Mouse (Mus musculus) heart, embryonic 11.5 days (tissue): ENCODE data around the gene Samd4. TPM values are rescaled to one million over a fixed set of nuclear protein-coding genes. Genes with fewer than 3 reads are reported as not detected.

Experiments
- ATAC-seq: fragments of 200-750 bp; cut with Nextera tagmentation; replicated peaks from 2 replicates; pipeline ENCODE4 v1.8.0; 2017; ENCODE audit warnings: moderate library complexity; ENCODE audit not compliant: insufficient number of reproducible peaks, low FRiP score, low TSS enrichment
- H3K27ac ChIP-seq: fragments of 300-500 bp; sonication (generic); 2 replicates; pipeline ENCODE4 v1.5.1; 2014; ENCODE audit warnings: mild to moderate bottlenecking, low read depth, low read length
- H3K27me3 ChIP-seq: fragments of 300-500 bp; sonication (generic); 2 replicates; pipeline ENCODE4 v1.6.1; 2014; ENCODE audit warnings: mild to moderate bottlenecking, low read length, mixed read lengths; ENCODE audit not compliant: control insufficient read depth, insufficient read depth
- H3K36me3 ChIP-seq: fragments of 300-500 bp; sonication (generic); 2 replicates; pipeline ENCODE4 v1.6.1; 2014; ENCODE audit warnings: mild to moderate bottlenecking, low read length, moderate library complexity, mixed read lengths; ENCODE audit not compliant: control insufficient read depth, insufficient read depth
- H3K4me1 ChIP-seq: fragments of 300-500 bp; sonication (generic); 2 replicates; pipeline ENCODE4 v1.6.1; 2014; ENCODE audit warnings: low read length; ENCODE audit not compliant: control insufficient read depth, insufficient read depth
- H3K4me2 ChIP-seq: fragments of 300-500 bp; sonication (generic); 2 replicates; pipeline ENCODE4 v1.6.1; 2014; ENCODE audit warnings: mild to moderate bottlenecking, moderate library complexity
- H3K4me3 ChIP-seq: fragments of 300-500 bp; sonication (generic); 2 replicates; pipeline ENCODE4 v1.5.1; 2014; ENCODE audit warnings: low read depth, low read length
- H3K9ac ChIP-seq: fragments of 300-500 bp; sonication (generic); 2 replicates; pipeline ENCODE4 v1.6.1; 2014; ENCODE audit warnings: mild to moderate bottlenecking, low read depth, low read length, moderate library complexity
- H3K9me3 ChIP-seq: fragments of 300-500 bp; sonication (generic); replicated peaks from 2 replicates; pipeline ENCODE4 v1.6.1; 2016; ENCODE audit warnings: low read length; ENCODE audit not compliant: control insufficient read depth
- WGBS: fragments of 180-500 bp; shearing (Covaris S2); extraction: QIAGEN DNeasy Blood & Tissue Kit; methylation state at CpG from one replicate; pipeline ENCODE4 v1.1.7; 2014; ENCODE audit not compliant: insufficient replicate concordance; 5-methylcytosine and 5-hydroxymethylcytosine counted together
- polyA plus RNA-seq: library from polyadenylated mRNA; unstranded; fragments of >200 nt; fragmentation: Nextera tagmentation; extraction: Ambion mirVana; gene quantifications from 2 replicates; pipeline ENCODE4 v1.2.1, GENCODE M21; 2014

The Samd4 gene
- polyA plus RNA-seq, 1 experiment from 2014 or later: 13.1 TPM

DNA sequence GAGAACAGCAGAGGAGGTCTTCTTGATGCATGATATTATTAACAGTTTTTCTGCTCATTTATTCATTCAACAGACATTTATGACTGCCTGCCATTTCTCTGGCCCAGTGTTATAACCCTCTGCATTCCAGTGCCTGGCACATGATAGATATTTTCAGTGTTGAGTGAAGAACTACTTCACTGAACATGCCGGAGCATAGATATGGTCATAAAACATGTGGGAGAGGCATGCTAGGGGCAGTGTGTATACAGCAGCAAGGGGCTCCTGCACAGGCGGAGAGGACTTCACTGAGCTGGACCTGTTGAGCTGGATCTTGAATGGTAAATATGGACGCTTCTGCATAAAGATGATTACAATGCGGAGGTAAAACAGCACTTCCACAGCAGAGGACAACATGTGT is 6.4 kb downstream of the Samd4 start:
- Histone ChIP-seq H3K4me2 (no peak overlapping the region), H3K27me3 (no peaks in the 10 kb centered on the region), H3K36me3 (peaks cover 5% of the 10 kb centered on the region), H3K4me1 (peaks cover 20% of the 10 kb centered on the region), H3K27ac (no peak overlapping the region), H3K4me3 (no peak overlapping the region), H3K9me3 (no peaks in the 10 kb centered on the region), H3K9ac (no peak overlapping the region)
- WGBS: 71% methylated on average over 4 of the region's 4 CpGs
- ATAC-seq: no peak

DNA sequence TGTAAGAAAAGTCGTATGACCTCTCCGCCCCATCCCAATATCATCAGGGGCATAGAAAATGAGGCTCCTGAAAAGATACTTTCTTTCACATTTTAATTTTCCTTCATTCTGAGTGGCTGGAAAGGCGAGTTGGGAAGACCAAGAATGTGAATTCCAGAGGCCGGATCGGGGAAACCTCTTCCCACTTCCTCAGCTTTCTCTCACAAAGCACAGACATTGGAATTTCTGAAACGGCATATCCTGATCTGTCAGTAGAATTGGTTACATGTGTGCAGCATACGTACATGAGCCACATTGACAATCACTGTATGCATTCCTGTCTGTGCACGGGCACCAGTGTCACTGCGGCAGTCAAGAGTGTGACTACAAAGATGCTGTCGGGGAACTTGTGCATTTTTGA is 11.3 kb downstream of the Samd4 start:
- Histone ChIP-seq H3K27me3 (no peaks in the 10 kb centered on the region), H3K9me3 (no peaks in the 10 kb centered on the region), H3K4me3 (no peak overlapping the region), H3K4me2 (no peak overlapping the region), H3K27ac (no peak overlapping the region), H3K36me3 (peaks cover 2% of the 10 kb centered on the region), H3K9ac (no peak overlapping the region), H3K4me1 (peaks cover 14% of the 10 kb centered on the region)
- no peak for ATAC-seq
- WGBS: 78% methylated on average over 10 of the region's 10 CpGs

DNA sequence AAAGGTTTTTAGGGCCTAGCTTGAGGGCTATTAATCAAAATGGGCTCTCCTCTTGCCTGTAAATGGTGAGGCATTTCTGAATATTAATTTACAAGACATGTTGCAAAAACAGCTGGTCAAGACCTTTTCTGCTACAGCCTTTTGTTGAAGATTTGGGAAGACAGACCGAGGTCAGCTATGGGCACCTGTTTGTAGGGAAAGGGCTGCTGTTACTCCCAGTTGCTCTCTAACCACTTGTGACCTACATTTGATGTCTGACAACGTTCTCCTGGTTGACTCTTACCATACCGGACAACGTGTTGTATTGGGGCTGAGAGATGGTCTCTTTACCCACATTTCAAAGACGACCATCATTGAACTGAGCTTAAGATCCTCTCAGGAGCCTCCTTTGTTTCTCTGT is 15.3 kb downstream of the Samd4 start:
- Histone ChIP-seq H3K9ac (no peak overlapping the region), H3K27ac (no peak overlapping the region), H3K9me3 (no peaks in the 10 kb centered on the region), H3K4me3 (no peak overlapping the region), H3K4me1 (peaks cover 31% of the 10 kb centered on the region), H3K4me2 (no peak overlapping the region), H3K36me3 (no peaks in the 10 kb centered on the region), H3K27me3 (no peaks in the 10 kb centered on the region)
- no peak for ATAC-seq
- WGBS: 81% methylated on average over 5 of the region's 5 CpGs

DNA sequence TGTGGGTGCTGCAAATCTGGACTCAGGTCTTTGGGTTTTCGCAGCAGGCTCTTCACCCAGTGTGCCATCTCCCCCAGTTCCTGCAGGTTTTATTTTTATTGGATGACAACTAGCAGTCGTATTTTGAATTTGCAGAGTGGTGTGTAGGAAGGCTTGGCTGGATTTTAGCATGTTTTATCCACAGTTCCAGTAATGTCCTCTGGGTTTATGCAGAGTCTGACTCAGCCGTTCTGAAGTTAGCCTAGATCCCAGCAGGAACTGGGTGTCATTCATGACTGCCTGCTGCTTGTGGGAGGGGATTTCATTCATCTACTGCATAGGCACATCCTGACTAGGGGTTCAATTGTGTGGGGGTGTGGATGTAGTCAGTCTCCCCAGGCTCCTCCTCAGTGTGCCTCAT is 16.0 kb downstream of the Samd4 start:
- no peak overlapping the region for H3K27ac ChIP-seq
- no peaks in the 10 kb centered on the region for H3K9me3 ChIP-seq
- no peak for ATAC-seq
- no peak overlapping the region for H3K4me2 ChIP-seq
- no peak overlapping the region for H3K9ac ChIP-seq
- H3K4me1 ChIP-seq: peaks cover 28% of the 10 kb centered on the region
- H3K36me3 ChIP-seq: no peaks in the 10 kb centered on the region
- WGBS: 64% methylated on average over 3 of the region's 3 CpGs
- no peaks in the 10 kb centered on the region for H3K27me3 ChIP-seq
- H3K4me3 ChIP-seq: no peak overlapping the region

DNA sequence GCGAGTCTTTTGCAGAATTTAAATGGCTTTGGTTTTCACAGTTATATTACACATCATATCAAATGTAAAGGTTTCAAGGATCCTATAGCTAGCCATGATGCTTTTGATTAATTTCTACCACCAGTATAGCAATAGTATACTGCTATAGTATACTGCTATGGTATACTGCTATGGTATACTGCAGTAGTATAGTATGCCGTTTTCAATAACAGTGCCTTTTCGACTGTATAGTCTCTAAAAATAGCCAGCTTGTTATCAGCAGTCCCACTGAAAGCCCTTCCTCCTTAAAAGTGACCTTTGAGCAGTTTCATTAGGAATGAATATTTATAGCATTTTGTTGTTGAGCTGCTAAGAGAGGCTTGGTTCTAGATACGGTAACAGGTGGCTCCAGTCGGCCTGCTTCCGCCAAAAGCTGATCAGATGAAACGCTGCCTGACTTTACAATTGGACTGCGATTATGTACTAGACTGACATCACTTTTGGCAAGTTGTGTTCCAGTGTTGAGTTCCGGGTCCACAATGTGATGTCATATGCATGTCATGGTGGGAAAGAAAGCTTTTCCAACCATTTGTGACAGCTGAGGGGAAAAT is 19.9 kb downstream of the Samd4 start:
- Histone ChIP-seq H3K27ac (peak overlapping the region; percentile 7; the same call in 1 of the 2 replicates), H3K27me3 (no peaks in the 10 kb centered on the region), H3K4me2 (peak overlapping the region; percentile 2; the same call in 1 of the 2 replicates), H3K9ac (no peak overlapping the region), H3K4me3 (no peak overlapping the region), H3K4me1 (peaks cover 26% of the 10 kb centered on the region), H3K9me3 (no peaks in the 10 kb centered on the region), H3K36me3 (no peaks in the 10 kb centered on the region)
- ATAC-seq: no peak
- 46% methylated on average over 9 of the region's 9 CpGs for WGBS

DNA sequence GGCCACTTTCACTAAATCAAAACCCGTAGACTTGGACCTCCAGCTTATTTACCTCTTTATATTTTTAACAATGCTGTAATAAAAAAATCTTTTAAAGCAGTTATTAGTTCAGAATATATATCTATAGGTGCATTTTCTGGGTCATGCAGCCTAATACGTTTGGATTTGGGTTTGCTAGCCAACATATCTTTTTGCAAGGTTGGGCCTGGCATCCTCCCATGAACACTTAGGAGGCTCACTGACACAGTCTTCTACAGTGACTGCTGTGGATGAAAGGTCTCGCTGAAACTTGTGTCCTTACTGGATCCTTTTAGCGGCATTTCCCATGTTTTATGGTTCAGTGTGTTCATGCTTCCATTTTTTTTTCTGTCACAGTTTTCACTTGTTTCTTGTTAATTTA is 21.6 kb downstream of the Samd4 start:
- no peak for ATAC-seq
- no peak overlapping the region for H3K27ac ChIP-seq
- H3K27me3 ChIP-seq: no peaks in the 10 kb centered on the region
- no peaks in the 10 kb centered on the region for H3K9me3 ChIP-seq
- H3K4me1 ChIP-seq: peaks cover 26% of the 10 kb centered on the region
- H3K4me3 ChIP-seq: no peak overlapping the region
- H3K9ac ChIP-seq: no peak overlapping the region
- 88% methylated on average over 4 of the region's 4 CpGs for WGBS
- H3K4me2 ChIP-seq: no peak overlapping the region
- H3K36me3 ChIP-seq: no peaks in the 10 kb centered on the region

DNA sequence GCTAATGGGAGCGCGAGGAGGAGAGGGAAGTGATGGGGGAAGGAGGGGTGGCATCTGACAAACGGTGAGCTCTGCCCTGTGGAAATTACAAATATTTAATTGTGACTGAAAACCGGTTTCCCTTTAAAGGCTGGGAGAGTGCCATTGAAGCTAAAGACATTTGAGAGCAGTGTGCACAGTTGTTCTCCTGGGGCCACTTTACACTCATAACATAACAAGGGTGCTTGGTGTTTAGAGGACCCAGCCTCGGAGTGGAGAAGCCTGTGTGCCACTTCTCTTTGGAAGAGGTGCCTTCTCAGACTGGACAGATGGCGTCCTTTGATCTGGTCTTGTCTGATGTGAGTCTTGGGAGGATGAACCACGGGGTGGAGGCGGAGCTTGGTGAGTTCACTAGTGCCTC is 26.2 kb downstream of the Samd4 start:
- Histone ChIP-seq H3K9me3 (no peaks in the 10 kb centered on the region), H3K4me1 (0 out of 2 replicates have a peak, but pooled peaks cover 7% of the 10 kb centered on the region), H3K9ac (no peak overlapping the region), H3K4me2 (no peak overlapping the region), H3K4me3 (no peak overlapping the region), H3K27me3 (no peaks in the 10 kb centered on the region), H3K27ac (no peak overlapping the region), H3K36me3 (peaks cover 4% of the 10 kb centered on the region; the same call in 1 of the 2 replicates)
- 73% methylated on average over 8 of the region's 8 CpGs for WGBS
- ATAC-seq: no peak

DNA sequence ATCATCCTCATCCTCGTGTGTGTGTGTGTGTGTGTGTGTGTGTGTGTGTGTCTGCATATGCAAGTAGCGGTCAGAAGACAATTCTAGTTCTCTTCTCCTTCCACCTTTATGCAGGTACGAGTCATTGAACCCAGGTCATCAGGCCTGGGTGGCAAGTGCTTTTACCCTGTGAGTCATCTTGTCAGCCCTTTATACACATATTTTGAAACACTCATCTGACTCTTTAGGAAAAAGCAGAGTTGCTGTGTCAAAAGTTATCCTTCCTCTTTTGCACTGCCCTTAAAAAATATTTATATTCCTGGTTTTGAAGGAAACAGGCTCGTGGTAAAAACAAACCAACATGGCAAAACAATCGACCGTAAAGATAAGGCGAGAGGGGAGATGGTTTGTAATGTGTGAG is 29.8 kb downstream of the Samd4 start:
- WGBS: 71% methylated on average over 7 of the region's 7 CpGs
- no peak for ATAC-seq
- Histone ChIP-seq H3K4me1 (peaks cover 15% of the 10 kb centered on the region; the same call in 1 of the 2 replicates), H3K27ac (no peak overlapping the region), H3K36me3 (peaks cover 4% of the 10 kb centered on the region; the same call in 1 of the 2 replicates), H3K4me2 (no peak overlapping the region), H3K9me3 (no peaks in the 10 kb centered on the region), H3K27me3 (no peaks in the 10 kb centered on the region), H3K4me3 (no peak overlapping the region), H3K9ac (no peak overlapping the region)

DNA sequence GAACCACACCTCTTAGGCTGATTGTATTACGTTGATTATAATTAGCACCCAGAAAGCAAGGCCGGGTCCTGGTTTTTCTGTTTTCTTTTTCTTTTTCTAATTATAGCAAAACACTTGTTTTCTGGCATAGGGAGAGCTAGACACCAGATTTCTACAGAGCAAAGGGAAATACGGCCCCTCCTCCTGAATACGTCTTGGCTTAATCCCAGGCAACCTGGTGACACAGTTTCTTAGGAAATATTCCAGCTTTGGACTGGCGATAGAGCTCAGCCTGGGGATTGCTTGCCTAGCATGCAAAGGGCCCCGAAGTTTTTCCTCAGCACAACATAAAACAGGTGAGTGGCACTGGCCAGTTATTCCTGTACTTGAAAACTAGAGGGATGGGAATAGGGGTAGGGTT is 31.7 kb downstream of the Samd4 start:
- H3K4me3 ChIP-seq: no peak overlapping the region
- peaks cover 4% of the 10 kb centered on the region; the same call in 1 of the 2 replicates for H3K36me3 ChIP-seq
- H3K9ac ChIP-seq: no peak overlapping the region
- H3K4me2 ChIP-seq: no peak overlapping the region
- 69% methylated on average over 6 of the region's 6 CpGs for WGBS
- peaks cover 11% of the 10 kb centered on the region; the same call in 1 of the 2 replicates for H3K4me1 ChIP-seq
- no peak for ATAC-seq
- no peaks in the 10 kb centered on the region for H3K27me3 ChIP-seq
- H3K27ac ChIP-seq: no peak overlapping the region
- no peaks in the 10 kb centered on the region for H3K9me3 ChIP-seq
